Mouse (Mus musculus) B cell, adult 67 days (primary cell): ENCODE measurements around the gene Snapc2. TPM values are rescaled to one million over a fixed set of nuclear protein-coding genes. Genes with fewer than 3 reads are reported as not detected.

Source experiments
- total RNA-seq, 2 experiments: library from RNA; stranded (reverse); gene quantifications; 4 replicates each; pipeline ENCODE4 v1.2.4; 2023

The Snapc2 gene
- 10 to 100 TPM; 15.1 to 15.6 TPM for total RNA-seq

DNA sequence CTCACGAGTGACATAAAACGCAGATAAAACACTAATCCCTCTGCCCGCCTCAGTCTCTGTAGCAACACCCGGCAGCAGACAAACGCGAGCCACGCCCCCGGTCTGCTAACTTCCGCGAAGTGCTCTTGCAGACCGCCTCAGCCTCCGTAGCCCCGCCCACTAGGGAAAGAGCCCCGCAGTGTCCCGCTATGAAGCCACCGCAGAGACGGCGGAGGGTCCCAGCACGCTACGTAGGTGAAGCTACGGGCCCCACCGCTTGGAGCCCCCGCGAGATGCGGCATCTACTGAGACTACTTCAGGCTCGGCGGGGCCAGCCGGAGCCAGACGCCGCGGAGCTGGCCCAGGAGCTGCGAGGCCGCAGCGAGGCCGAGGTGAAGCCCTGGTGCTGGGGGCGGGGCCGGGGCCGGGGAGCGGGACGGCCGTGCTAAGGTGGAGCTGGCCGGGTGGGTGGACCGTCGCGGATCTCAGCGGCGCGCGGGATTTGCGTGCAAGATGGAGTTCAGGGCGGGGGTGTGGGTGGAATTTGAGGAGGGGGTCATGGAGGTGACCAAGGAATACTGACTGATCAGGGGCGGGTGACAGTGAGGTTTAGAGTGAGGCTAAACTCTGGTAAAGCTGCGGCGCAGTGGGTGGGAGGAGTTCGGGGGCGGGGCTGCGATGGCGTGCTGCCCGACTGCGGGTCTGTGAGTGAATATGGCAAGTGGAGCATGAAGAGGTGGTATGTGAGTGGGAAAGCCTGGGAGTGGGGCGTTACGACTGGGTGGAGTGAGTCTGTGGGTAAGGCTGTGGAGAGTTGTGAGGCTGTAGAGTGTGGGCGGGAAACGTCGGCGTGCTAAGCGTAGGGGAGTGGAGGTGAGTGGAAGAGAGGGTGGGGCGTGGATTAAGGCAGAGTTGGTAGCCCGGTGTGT, at the start of gene Snapc2:
TSS of gene Snapc2 (plus strand) at position 147 of the 908 bp plus-strand sequence.

GRCm38 (mm10) chr8:4216791-4217621, 35.9 kb upstream of the Snapc2 start, which contains the start of gene Prr36:
Gene Prr36, minus strand, starts transcription at chr8:4217459.

DNA sequence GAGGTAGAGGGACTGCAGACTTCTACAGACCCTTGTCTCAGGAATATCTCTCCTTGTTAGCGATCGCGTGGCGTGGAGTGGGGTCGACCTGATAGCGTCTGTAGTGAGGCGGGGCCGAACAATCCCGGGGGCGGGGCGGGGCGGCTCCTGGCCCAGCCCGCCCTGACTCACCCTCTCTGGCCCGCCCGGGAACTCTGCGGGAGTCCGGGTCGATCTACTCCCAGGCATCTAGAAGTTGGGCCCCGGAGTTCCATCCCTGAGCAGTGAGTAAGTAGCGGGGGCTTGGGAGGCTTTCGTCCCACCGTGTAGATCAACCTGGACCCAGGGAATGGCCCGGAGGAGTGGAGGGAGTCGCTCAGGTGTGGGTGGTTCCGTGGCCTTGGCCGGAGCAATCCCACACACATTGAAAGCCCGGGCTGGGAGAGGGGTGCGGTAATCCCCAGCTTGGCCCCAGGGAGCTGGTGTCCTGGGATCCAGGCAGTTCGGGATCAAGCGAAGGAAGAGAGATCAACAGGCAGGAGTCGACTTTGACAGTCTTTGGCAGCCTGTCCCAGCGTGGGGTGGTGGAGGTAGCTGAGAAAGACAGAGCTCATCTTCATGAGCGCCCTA, 26.0 kb upstream of the Snapc2 start, which contains the start of gene Lrrc8e:
TSS of gene Lrrc8e (plus strand) at position 89 of the 609 bp plus-strand sequence.

GRCm38 (mm10) chr8:4238434-4239192, 14.3 kb upstream of the Snapc2 start, which contains the start of the genes Map2k7 and Gm49320:
Gene Map2k7, plus strand, starts transcription at chr8:4238740.
Gene Gm49320, plus strand, starts transcription at chr8:4238865.

DNA sequence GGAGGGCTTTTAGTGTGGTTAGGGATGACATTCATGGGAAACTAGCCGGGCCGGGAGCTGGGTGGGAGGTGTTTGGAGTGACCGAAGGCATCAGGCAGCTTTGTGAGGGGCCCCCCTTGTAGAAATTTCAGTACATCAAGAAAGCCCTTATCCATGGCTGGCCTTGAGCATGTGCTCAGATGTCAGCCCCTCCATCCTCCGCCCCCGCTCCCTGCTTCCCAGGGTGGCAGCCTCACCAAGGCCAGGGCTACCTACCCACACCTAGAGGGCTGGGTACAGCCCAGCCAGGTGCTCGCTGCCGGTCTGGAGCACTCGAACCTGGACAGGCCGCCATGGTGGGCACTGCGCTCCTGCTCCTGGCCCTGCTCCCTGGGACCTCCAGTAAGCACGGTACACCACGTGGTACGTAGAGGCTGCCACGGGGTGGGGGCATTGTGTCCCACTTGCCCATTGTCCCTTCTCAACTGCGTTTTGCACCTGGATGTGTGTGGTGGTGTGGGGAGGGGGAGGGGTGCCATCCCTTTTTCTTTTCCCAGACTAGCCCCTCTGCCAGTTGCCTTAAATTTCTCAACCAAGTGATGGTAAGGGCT, 4.8 kb upstream of the Snapc2 start, which contains the start of gene Tgfbr3l:
TSS of gene Tgfbr3l (plus strand) at position 264 of the 590 bp plus-strand sequence.

GRCm38 (mm10) chr8:4259125-4259804, 6.4 kb downstream of the Snapc2 start, which contains the start of gene Ctxn1:
Gene Ctxn1, minus strand, starts transcription at chr8:4259274.

GRCm38 (mm10) chr8:4275275-4276110, 22.6 kb downstream of the Snapc2 start, which contains the start of gene Timm44:
Gene Timm44, minus strand, starts transcription at chr8:4275913.

Other genes with a start within 250 kb of the Snapc2 start
- gene Cd209f, start 147.2 kb upstream of the Snapc2 start, total RNA-seq, result not detected
- gene Cd209g, start 119.0 kb upstream of the Snapc2 start, total RNA-seq, result not detected
- gene Evi5l, start 86.5 kb upstream of the Snapc2 start, total RNA-seq, result 10 to 100 TPM; 25.0 to 31.1 TPM
- gene Prr36, start 35.6 kb upstream of the Snapc2 start, total RNA-seq, result under 1 TPM in 1 of 2 experiments, not detected in 1; 0.18 TPM
- not detected for gene Lrrc8e, start 26.3 kb upstream of the Snapc2 start, total RNA-seq
- 100 to 1,000 TPM; 114 to 133 TPM for gene Map2k7, start 14.3 kb upstream of the Snapc2 start, total RNA-seq
- not detected for gene Gm49320, start 14.2 kb upstream of the Snapc2 start, total RNA-seq
- gene Tgfbr3l, start 4.9 kb upstream of the Snapc2 start, total RNA-seq, result 10 to 100 TPM; 18.0 to 30.9 TPM
- gene Ctxn1, start 6.2 kb downstream of the Snapc2 start, total RNA-seq, result 1 to 10 TPM in 1 of 2 experiments, under 1 TPM in 1; 0.47 to 1.0 TPM
- 10 to 100 TPM; 86.3 to 94.1 TPM for gene Timm44, start 22.8 kb downstream of the Snapc2 start, total RNA-seq
- 10 to 100 TPM; 13.5 to 21.4 TPM for gene Ccl25, start 72.1 kb downstream of the Snapc2 start, total RNA-seq
- gene Elavl1, start 72.3 kb downstream of the Snapc2 start, total RNA-seq, result 100 to 1,000 TPM; 105 TPM
- gene Cers4, start 239.9 kb downstream of the Snapc2 start, total RNA-seq, result 10 to 100 TPM; 44.1 to 49.7 TPM